Mouse (Mus musculus): ENCODE data around the gene Il18rap. TPM values are rescaled to one million over a fixed set of nuclear protein-coding genes. Genes with fewer than 3 reads are reported as not detected.
"Not testable (repeated sequence)": the region's sequence is repeated elsewhere in the genome, so short reads cannot be mapped to it uniquely, and the experiment has no call there.

The Il18rap gene
- polyA plus RNA-seq, 1 experiment from 2014 or later = 0.15 TPM

- no peak overlapping the region for H3K9ac ChIP-seq (replicated peaks)
- H3K4me2 ChIP-seq (replicated peaks) = no peak overlapping the region
- no peaks in the 10 kb centered on the region for H3K27me3 ChIP-seq
- ATAC-seq (ENCODE audit: low FRiP score, low read depth) = no peak
- H3K27ac ChIP-seq (replicated peaks) = no peak overlapping the region
- H3K9me3 ChIP-seq = no peaks in the 10 kb centered on the region
- H3K4me3 ChIP-seq = no peak overlapping the region
- H3K4me1 ChIP-seq = peaks cover 7% of the 10 kb centered on the region; the same call in 1 of the 2 replicates
- H3K36me3 ChIP-seq = no peaks in the 10 kb centered on the region
- WGBS = 67% methylated on average over 10 of the region's 10 CpGs
These were observed 32.6 kb downstream of the Il18rap start for GRCm38 (mm10) chr1:40547762-40548161.

- H3K27ac ChIP-seq (replicated peaks) = no peak overlapping the region
- no peak overlapping the region for H3K4me2 ChIP-seq (replicated peaks)
- no peak for ATAC-seq (ENCODE audit: low FRiP score, low read depth)
- no peaks in the 10 kb centered on the region for H3K27me3 ChIP-seq
- no peak overlapping the region for H3K4me3 ChIP-seq
- H3K36me3 ChIP-seq = no peaks in the 10 kb centered on the region
- no peaks in the 10 kb centered on the region for H3K9me3 ChIP-seq
- WGBS = 85% methylated on average over 4 of the region's 4 CpGs
- no peak overlapping the region for H3K9ac ChIP-seq (replicated peaks)
- H3K4me1 ChIP-seq = no peaks in the 10 kb centered on the region
These were observed 54.2 kb downstream of the Il18rap start for GRCm38 (mm10) chr1:40569374-40569773.

- Histone ChIP-seq H3K9me3 (no peaks in the 10 kb centered on the region), H3K4me3 (no peak within 1 kb of the TSS), H3K36me3 (no peaks in the 10 kb centered on the region), H3K4me1 (no peaks in the 10 kb centered on the region), H3K4me2 (replicated peaks) (no peak within 1 kb of the TSS), H3K27ac (replicated peaks) (no peak within 1 kb of the TSS), H3K27me3 (no peaks in the 10 kb centered on the region; the same call in 1 of the 2 replicates), H3K9ac (replicated peaks) (no peak within 1 kb of the TSS)
- ATAC-seq (ENCODE audit: low FRiP score, low read depth) = no peak
- 18% methylated on average over 7 of the region's 7 CpGs for WGBS
These were observed 64.6 kb downstream of the Il18rap start, which contains the start of gene Slc9a4 for GRCm38 (mm10) chr1:40579784-40580183. TSS of gene Slc9a4 (plus strand) at chr1:40580081.

GRCm38 (mm10) chr1:40580269-40580668 lies 65.1 kb downstream of the Il18rap start:
- Histone ChIP-seq H3K4me3 (no peak overlapping the region), H3K27ac (replicated peaks) (no peak overlapping the region), H3K9me3 (no peaks in the 10 kb centered on the region), H3K4me2 (replicated peaks) (no peak overlapping the region), H3K4me1 (no peaks in the 10 kb centered on the region), H3K36me3 (no peaks in the 10 kb centered on the region), H3K9ac (replicated peaks) (no peak overlapping the region), H3K27me3 (no peaks in the 10 kb centered on the region; the same call in 1 of the 2 replicates)
- 67% methylated on average over 14 of the region's 14 CpGs for WGBS
- ATAC-seq (ENCODE audit: low FRiP score, low read depth) = no peak

GRCm38 (mm10) chr1:40586776-40587175 lies 71.6 kb downstream of the Il18rap start:
- Histone ChIP-seq H3K4me3 (no peak overlapping the region), H3K4me1 (no peaks in the 10 kb centered on the region), H3K27me3 (no peaks in the 10 kb centered on the region), H3K36me3 (no peaks in the 10 kb centered on the region), H3K9ac (replicated peaks) (no peak overlapping the region), H3K9me3 (no peaks in the 10 kb centered on the region), H3K4me2 (replicated peaks) (no peak overlapping the region), H3K27ac (replicated peaks) (no peak overlapping the region)
- ATAC-seq (ENCODE audit: low FRiP score, low read depth) = no peak
- WGBS = 83% methylated on average over 5 of the region's 5 CpGs

GRCm38 (mm10) chr1:40590931-40591330 lies 75.8 kb downstream of the Il18rap start:
- 92% methylated on average over 4 of the region's 4 CpGs for WGBS
- Histone ChIP-seq H3K4me1 (no peaks in the 10 kb centered on the region), H3K4me3 (no peak overlapping the region), H3K9ac (replicated peaks) (no peak overlapping the region), H3K36me3 (no peaks in the 10 kb centered on the region), H3K4me2 (replicated peaks) (no peak overlapping the region), H3K27me3 (no peaks in the 10 kb centered on the region), H3K27ac (replicated peaks) (no peak overlapping the region), H3K9me3 (no peaks in the 10 kb centered on the region)
- no peak for ATAC-seq (ENCODE audit: low FRiP score, low read depth)

GRCm38 (mm10) chr1:40597822-40598221 lies 82.7 kb downstream of the Il18rap start:
- H3K27ac ChIP-seq (replicated peaks) = no peak overlapping the region
- H3K4me1 ChIP-seq = no peaks in the 10 kb centered on the region
- no peak for ATAC-seq (ENCODE audit: low FRiP score, low read depth)
- 74% methylated on average over 5 of the region's 5 CpGs for WGBS
- no peaks in the 10 kb centered on the region for H3K9me3 ChIP-seq
- H3K4me3 ChIP-seq = no peak overlapping the region
- H3K4me2 ChIP-seq (replicated peaks) = no peak overlapping the region
- no peak overlapping the region for H3K9ac ChIP-seq (replicated peaks)
- no peaks in the 10 kb centered on the region for H3K36me3 ChIP-seq
- no peaks in the 10 kb centered on the region for H3K27me3 ChIP-seq

GRCm38 (mm10) chr1:40599661-40600060 lies 84.5 kb downstream of the Il18rap start:
- 87% methylated on average over 9 of the region's 9 CpGs for WGBS
- not testable (repeated sequence) for H3K4me3 ChIP-seq

GRCm38 (mm10) chr1:40600394-40601327 lies 85.5 kb downstream of the Il18rap start:
- Histone ChIP-seq H3K4me2 (replicated peaks) (no peak overlapping the region), H3K4me1 (no peaks in the 10 kb centered on the region), H3K9ac (replicated peaks) (no peak overlapping the region), H3K27ac (replicated peaks) (no peak overlapping the region), H3K36me3 (no peaks in the 10 kb centered on the region), H3K27me3 (no peaks in the 10 kb centered on the region), H3K9me3 (no peaks in the 10 kb centered on the region), H3K4me3 (no peak overlapping the region)
- WGBS = 93% methylated on average over 25 of the region's 25 CpGs
- ATAC-seq (ENCODE audit: low FRiP score, low read depth) = no peak

More at GRCm38 (mm10) chr1:40599661-40600060, 84.5 kb downstream of the Il18rap start:
- H3K4me2 ChIP-seq (replicated peaks); ATAC-seq (ENCODE audit: low FRiP score, low read depth); H3K9me3 ChIP-seq; H3K36me3 ChIP-seq; H3K27me3 ChIP-seq; H3K9ac ChIP-seq (replicated peaks); H3K4me1 ChIP-seq; H3K27ac ChIP-seq (replicated peaks): not testable (repeated sequence)

Other genes starting within 250 kb of the Il18rap start
- gene Il1rl2, start 190.8 kb upstream of the Il18rap start, polyA plus RNA-seq (2016; fragmentation: Nextera tagmentation; extraction: Ambion mirVana) = 1.6 and 1.7 TPM in 2 replicates
- 0.04 TPM in 1 of 2 replicates, not detected in the other for gene Il1rl1, start 85.8 kb upstream of the Il18rap start, polyA plus RNA-seq (2016; fragmentation: Nextera tagmentation; extraction: Ambion mirVana)
- not detected in 2 replicates for gene Il18r1, start 49.8 kb upstream of the Il18rap start, polyA plus RNA-seq (2016; fragmentation: Nextera tagmentation; extraction: Ambion mirVana)
- gene Slc9a4, start 64.7 kb downstream of the Il18rap start, polyA plus RNA-seq (2016; fragmentation: Nextera tagmentation; extraction: Ambion mirVana) = not detected in 2 replicates
- 0.18 TPM in 1 of 2 replicates, not detected in the other for gene Slc9a2, start 165.2 kb downstream of the Il18rap start, polyA plus RNA-seq (2016; fragmentation: Nextera tagmentation; extraction: Ambion mirVana)